ENCODE assay signal across 11 mouse cellular contexts in genomic region chr10:108432194-108432593, GRCm38 (mm10).
DNase-seq lines count a peak whose midpoint lies in the region; ATAC-seq lines count a peak whose summit lies in the region.
"Had no signal": no experiment of that assay in that cellular context is flagged by ENCODE, and none has a peak within 500 bp of the region (broad histone marks: within the 10 kb centered on the region; RNA-seq: fewer than 3 reads in every experiment).

No protein-coding gene starts in this region.

- peaks cover 7 to 30% of the 10 kb centered on the region in 2 experiments for H3K4me1 ChIP-seq in heart, embryonic 14.5 days (ENCODE audit: control insufficient read depth in 2 of 2, insufficient read depth in 2 of 2, low read length in 2 of 2)
- peaks cover 9% of the 10 kb centered on the region for H3K4me1 ChIP-seq in liver, embryonic 12.5 days
- H3K4me1 ChIP-seq: megakaryocyte, embryonic 14.5 days had no signal

- no peak overlapping the region for H3K9ac ChIP-seq in heart, embryonic 14.5 days (ENCODE audit: low read length)
- H3K9ac ChIP-seq in liver, embryonic 12.5 days, result no peak overlapping the region
- H3K9ac ChIP-seq: embryonic facial prominence, embryonic 15.5 days had no signal

- DNase-seq in heart, postnatal 14 days, result no peak
- DNase-seq in 3T3-L1 (ENCODE audit: low read depth, low spot score), result peak; percentile 62
- peak; percentile 60 for DNase-seq in embryo, embryonic 10 days (ENCODE audit: low spot score)
- no peak for DNase-seq in layer of hippocampus, adult 9-10 months (ENCODE audit: low spot score)
- DNase-seq in spleen, postnatal 36 days (ENCODE audit: low spot score in 2 of 2), result no peak
- DNase-seq: gastrocnemius, postnatal 25 days had no signal

- no peaks in the 10 kb centered on the region for H3K36me3 ChIP-seq in heart, embryonic 14.5 days (ENCODE audit: control insufficient read depth, insufficient read depth, low read length)
- H3K36me3 ChIP-seq in liver, embryonic 12.5 days, result no peaks in the 10 kb centered on the region
- H3K36me3 ChIP-seq: embryonic facial prominence, embryonic 15.5 days had no signal

- ATAC-seq in heart, embryonic 14.5 days (ENCODE audit: insufficient number of reproducible peaks, insufficient read depth, low FRiP score, low read depth), result no peak
- ATAC-seq in liver, embryonic 12.5 days, result peak; percentile 67
- ATAC-seq in megakaryocyte, adult 5-6 weeks (ENCODE audit: poor library complexity, severe bottlenecking), result no peak

- peak overlapping the region; percentile 46 for H3K4me2 ChIP-seq in heart, embryonic 14.5 days (ENCODE audit: low read length)
- no peak overlapping the region for H3K4me2 ChIP-seq in liver, embryonic 12.5 days
- H3K4me2 ChIP-seq: embryonic facial prominence, embryonic 15.5 days had no signal

- 16% methylated on average over 10 of the region's 10 CpGs for WGBS in heart, embryonic 14.5 days
- 50% methylated on average over 10 of the region's 10 CpGs for WGBS in liver, embryonic 12.5 days (ENCODE audit: insufficient replicate concordance)

- H3K9me3 ChIP-seq in heart, embryonic 14.5 days (ENCODE audit: control insufficient read depth, low read length), result no peaks in the 10 kb centered on the region
- no peaks in the 10 kb centered on the region for H3K9me3 ChIP-seq in liver, embryonic 12.5 days (replicated peaks)
- H3K9me3 ChIP-seq: embryonic facial prominence, embryonic 15.5 days; megakaryocyte, embryonic 14.5 days had no signal

- no peaks in the 10 kb centered on the region for H3K27me3 ChIP-seq in heart, embryonic 14.5 days (ENCODE audit: control insufficient read depth, insufficient read depth, low read length)
- H3K27me3 ChIP-seq in liver, embryonic 12.5 days (replicated peaks), result 0 out of 2 replicates have a peak, but pooled peaks cover 3% of the 10 kb centered on the region
- H3K27me3 ChIP-seq: embryonic facial prominence, embryonic 15.5 days; megakaryocyte, embryonic 14.5 days had no signal

- intact Hi-C loops in heart, postnatal 14 days (cut with DNase I), result loop anchor here (10.0 kb wide), 1 partner anchor 627 kb away; no protein-coding TSS in a partner anchor

- H3K27ac ChIP-seq in heart, embryonic 14.5 days (replicated peaks in 1 of 2; ENCODE audit: control insufficient read depth in 1 of 2, insufficient read depth in 1 of 2, low read depth in 2 of 2, low read length in 2 of 2), result no peak overlapping the region
- H3K27ac ChIP-seq in liver, embryonic 12.5 days, result no peak overlapping the region
- H3K27ac ChIP-seq: embryonic facial prominence, embryonic 15.5 days had no signal

- no peak overlapping the region for H3K4me3 ChIP-seq in heart, embryonic 14.5 days (ENCODE audit: control insufficient read depth in 1 of 2, insufficient read depth in 1 of 2, low read depth in 1 of 2, low read length in 2 of 2)
- H3K4me3 ChIP-seq in liver, embryonic 12.5 days, result no peak overlapping the region
- H3K4me3 ChIP-seq: embryonic facial prominence, embryonic 15.5 days; megakaryocyte, embryonic 14.5 days had no signal

Comparison
In these comparisons a context has a peak if more than half of its experiments do, and no peak if none do; other contexts are left out.
1. DNase-seq: peak in 3T3-L1 (single experiment) and embryo, embryonic 10 days (single experiment); none in heart, postnatal 14 days (0 of 2), layer of hippocampus, adult 9-10 months (single experiment) and spleen, postnatal 36 days (0 of 2).